Comparison of ENCODE assay signal across 16 mouse cellular contexts in genomic region chr4:41051781-41052180, GRCm38 (mm10). TPM values are rescaled to one million over a fixed set of nuclear protein-coding genes. Genes with fewer than 3 reads are reported as not detected.
"Had no signal": no experiment of that assay in that cellular context is flagged by ENCODE, and none has a peak within 500 bp of the region (broad histone marks: within the 10 kb centered on the region; RNA-seq: fewer than 3 reads in every experiment).

No protein-coding gene starts in this region.

- H3K9me3 ChIP-seq: limb, embryonic 12.5 days; midbrain, embryonic 13.5 days; neural tube, embryonic 12.5 days; stomach, embryonic 15.5 days had no signal

- H3K36me3 ChIP-seq: limb, embryonic 12.5 days; midbrain, embryonic 13.5 days; neural tube, embryonic 12.5 days; stomach, embryonic 15.5 days had no signal

- DNase-seq: kidney, adult 18-20 months; kidney, postnatal 10 days; kidney, postnatal 4 days; liver; lung, adult 18-20 months; thymus, adult 18-20 months; thymus, postnatal 25 days had no signal

- H3K27me3 ChIP-seq: limb, embryonic 12.5 days; midbrain, embryonic 13.5 days; neural tube, embryonic 12.5 days; stomach, embryonic 15.5 days had no signal

- H3K9ac ChIP-seq: liver, embryonic 14.5 days; stomach, embryonic 15.5 days had no signal

- H3K27ac ChIP-seq: layer of hippocampus, adult 2 months; limb, embryonic 12.5 days; liver, embryonic 14.5 days; midbrain, embryonic 13.5 days; neural tube, embryonic 12.5 days; stomach, embryonic 15.5 days had no signal

- H3K4me3 ChIP-seq: layer of hippocampus, adult 2 months; limb, embryonic 12.5 days; midbrain, embryonic 13.5 days; neural tube, embryonic 12.5 days; stomach, embryonic 15.5 days had no signal

RNA-seq across cellular contexts. Expression of gene Aqp7, which starts 3.8 kb away (rescaled TPM):
- total RNA-seq: left cerebral cortex, postnatal 36 days; megakaryocyte-erythroid progenitor cell, adult 5-6 weeks; neutrophil, adult 5-6 weeks had no signal
- polyA plus RNA-seq: limb, embryonic 12.5 days; midbrain, embryonic 13.5 days; neural tube, embryonic 12.5 days had no signal

RNA-seq across cellular contexts. Expression of gene Aqp3, which starts 46.2 kb away (rescaled TPM):
- total RNA-seq: layer of hippocampus, adult 2 months; left cerebral cortex, postnatal 36 days had no signal
